Mouse (Mus musculus) MEL-GATA-1-ER (cell line): ENCODE data around the gene Agfg2.
"Not testable (repeated sequence)": the region's sequence is repeated elsewhere in the genome, so short reads cannot be mapped to it uniquely, and the experiment has no call there.

Source experiments
- DNase-seq: peaks from one replicate; pipeline ENCODE4 v3.0.0-alpha.2; 2012; ENCODE audit warnings: low read depth; ENCODE audit errors: extremely low read depth

The Agfg2 gene

DNA sequence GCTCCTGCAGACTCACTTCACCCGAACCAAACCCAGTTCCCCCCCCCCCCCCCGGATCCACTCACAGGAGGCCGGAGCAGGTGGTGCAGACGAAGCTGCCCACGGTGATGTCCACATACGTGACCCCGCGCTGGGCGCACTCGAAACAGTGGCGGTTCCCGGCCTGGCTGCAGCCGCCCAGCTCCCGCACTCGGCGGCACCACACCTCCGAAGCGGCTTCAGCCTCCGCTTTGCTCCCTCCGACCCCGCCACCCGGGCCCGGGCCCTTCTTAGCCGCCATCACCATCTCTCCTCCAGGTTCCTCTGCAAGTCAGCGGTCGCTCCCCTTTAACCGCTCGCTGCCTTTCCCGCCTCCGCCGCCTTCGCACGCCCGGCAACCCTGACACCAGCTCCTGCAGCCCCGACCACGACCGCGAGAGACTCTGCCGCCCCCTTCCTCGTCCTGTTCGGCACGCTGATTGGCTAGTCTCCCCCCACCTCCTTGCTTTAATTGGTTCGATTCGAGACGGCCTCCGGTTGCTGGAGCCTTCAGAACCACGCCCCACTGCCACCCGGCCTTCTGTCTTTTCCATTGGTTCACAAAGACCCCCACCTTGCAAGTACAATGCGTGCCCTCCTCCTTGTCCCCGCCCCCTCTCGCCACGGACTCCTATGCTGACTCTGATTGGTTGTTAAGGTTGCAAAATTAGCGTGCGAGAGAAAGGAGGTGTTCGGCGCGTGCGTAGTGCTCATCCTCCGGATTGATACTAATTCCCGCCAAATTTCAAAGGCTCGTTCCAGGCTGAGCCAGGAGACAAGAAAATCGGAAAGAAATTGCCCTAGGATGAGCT, at the start of gene Agfg2:
Agfg2 (minus strand) TSS at position 433 of the 830 bp plus-strand sequence.
- DNase-seq = peak; percentile 99

DNA sequence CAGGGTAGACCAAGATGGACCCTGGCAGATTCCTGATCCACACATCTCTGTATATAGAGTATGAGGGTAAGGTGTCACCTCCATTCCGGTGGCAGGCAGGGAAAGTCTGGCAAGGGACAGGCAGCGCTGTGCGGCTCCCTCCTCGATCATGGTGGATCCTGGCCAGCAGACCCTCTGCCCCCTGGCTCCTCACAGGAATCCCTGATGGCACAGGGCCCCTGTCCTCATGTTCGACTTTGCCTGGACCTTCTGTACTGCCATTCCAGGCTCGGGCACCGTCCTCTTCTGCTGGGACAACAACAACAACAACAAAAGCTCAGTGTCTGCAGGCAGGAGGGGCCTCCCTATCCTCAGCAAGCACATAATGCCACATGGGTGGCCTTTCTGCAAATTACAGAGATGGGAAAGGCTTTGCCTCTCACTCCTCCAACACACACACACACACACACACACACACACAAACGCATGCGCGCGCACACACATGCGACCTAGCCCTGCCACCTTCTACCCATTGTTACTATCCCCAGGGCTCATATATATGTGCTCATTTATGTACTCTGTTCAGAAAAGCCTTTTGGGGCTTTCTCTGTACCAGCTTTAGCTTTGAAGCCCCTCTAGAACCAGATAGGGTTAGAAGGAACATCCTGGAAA, 49.2 kb upstream of the Agfg2 start:
- DNase-seq = no peak

DNA sequence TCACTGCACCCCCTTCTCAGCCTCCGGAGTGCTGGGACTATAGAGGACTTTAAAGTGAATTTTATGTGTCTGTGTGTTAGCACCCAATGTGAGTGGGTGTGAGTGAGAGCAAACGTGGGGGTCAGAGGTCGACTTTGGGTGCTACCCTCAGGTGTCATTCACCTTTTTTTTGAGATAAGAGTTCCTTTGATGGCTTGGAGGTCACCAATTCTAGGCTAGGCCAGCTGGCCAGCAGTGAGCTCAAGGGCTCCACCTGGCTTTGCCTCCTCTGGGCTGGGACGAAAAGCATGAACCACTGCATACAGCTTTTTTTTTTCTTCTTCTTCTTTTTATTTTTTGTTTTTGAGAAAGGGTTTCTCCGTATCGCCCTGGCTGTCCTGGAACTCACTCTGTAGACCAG, 42.2 kb upstream of the Agfg2 start:
- no peak for DNase-seq

DNA sequence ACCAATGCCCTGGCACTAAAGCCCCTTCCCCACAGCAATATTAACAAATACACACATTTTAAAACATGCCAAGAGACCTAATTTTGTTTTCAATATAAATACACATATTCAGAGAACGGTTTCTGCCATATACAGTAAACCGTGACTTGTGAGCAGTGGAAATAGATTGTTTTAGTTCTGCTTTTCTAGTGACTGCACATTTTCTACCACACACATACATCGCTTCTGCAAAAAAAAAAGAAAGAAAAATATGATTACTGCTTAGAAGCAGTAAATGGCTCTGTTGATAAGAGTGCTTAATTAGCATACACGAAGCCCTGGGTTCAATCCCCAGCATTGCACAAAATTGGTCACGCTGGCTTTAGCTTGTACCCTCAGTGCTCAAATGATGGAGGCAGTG, 39.3 kb upstream of the Agfg2 start:
- DNase-seq = peak; percentile 77

DNA sequence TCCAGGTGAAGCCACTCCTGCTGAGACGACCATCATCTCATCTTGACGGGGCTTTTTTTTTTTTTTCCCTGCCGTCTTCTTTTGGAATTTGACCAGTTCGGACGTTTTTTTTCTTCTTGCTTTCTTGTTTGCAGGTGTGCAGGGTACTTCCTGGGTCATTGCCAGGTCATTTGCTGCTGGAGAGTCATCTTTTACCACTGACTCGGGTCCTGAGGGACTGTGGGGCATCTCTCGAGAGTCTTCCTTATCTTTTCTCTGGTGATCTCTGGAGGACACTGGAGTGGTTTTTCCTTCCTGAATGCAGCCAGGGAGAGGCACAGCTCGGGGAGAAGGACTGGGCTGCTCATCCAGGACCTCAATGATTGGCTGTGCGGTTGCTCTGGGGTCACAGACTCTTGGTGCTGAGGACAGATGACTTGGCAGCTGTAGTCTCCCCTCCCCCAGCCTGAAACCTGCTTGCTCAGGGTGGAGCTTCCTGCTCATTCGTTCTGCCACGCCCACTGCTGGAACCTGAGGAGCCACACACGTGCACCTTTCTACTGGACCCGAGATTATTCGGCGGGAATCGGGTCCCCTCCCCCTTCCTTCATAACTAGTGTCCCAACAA, 36.1 kb upstream of the Agfg2 start:
- DNase-seq = not testable (repeated sequence)

DNA sequence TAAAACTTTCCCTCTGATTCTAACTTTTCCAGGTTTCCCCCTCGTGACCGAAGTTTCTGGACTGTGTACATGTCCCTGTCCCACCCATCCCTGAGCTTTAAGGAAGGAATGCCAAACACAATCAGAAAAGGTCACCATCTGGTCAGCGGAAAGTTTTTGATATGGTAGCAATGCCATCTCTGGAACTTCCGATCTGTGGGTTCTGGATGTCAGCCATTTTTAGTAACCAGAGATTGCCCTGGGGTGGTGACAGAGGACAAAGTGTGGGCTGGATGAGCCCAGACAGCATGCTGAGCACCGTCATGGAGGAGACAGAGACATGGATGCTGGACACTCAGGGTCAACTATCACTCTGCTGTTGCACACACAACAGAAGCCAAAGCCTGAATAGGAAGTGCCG, 34.6 kb upstream of the Agfg2 start:
- no peak for DNase-seq

DNA sequence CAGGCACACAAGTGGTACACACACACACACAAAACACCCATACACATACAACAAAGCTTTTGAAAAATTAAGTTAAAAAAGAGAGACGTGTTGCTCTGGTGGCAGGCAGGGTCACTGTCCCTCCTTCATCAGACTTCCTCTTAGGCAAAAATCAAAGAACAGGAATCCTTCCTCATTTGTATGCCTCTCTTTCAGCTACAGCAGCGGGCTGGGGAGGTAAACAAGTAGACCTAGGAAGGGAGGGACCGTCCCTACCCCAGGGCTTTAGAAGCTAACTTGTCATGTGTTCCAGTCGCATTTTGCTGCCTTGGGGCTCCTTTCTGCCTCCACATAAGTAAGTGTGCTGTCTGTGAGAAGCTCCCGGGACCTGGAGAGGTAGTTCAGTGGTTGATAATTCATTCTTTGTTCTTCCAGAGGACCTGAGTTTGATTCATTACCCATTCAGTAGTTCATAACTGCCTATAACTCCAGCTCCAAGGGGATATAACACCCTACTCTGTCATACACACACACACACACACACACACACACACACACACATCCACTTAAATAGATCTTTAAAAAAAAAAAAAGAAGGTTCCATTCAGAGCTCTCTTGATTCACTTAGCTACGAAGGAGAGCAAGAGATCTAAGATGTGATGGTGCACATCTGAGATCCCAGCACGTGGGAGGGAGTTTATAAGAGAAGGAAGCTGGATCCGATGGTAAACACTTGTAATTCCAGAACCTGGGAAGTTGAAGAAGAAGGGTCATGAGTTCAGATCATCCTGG, 33.7 kb upstream of the Agfg2 start:
- DNase-seq = peak; percentile 40

DNA sequence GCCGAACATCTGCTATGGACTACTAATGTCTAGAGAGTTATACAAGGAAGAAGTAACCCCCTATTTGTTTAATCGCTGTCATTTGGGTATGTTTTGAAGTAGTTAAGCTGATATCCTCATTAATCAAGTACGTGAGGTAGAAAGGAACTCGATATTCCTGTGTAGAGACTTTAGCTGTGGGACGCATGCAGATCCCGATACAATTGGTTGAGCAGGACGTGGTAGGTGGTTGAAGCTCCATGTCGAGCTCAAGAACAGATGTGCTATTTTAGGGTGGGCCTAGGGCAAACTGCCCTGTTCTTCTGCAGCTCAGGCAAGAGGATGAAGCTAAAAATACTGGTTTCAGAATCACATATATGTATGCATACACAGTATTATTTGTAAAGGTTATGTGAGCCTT, 31.2 kb upstream of the Agfg2 start:
- DNase-seq = no peak

DNA sequence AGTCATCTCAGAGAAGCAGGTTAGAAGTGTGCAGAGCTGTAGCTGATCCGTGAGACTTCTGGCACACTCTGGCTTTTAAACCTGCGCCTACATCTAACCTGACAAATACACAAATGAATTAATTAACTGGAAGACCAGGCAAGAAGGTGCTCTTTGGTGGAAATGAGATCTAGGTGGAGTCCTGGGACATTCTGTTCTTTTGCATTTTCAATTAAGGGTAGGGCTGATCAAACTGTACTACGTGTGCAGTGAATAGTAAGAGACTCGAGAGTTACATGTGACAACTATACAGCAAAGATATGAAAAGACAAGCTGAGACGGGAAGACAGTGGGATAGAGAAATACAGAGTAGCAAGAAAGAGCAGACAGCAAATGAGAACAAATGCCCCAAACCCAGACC, 28.9 kb upstream of the Agfg2 start:
- no peak for DNase-seq

DNA sequence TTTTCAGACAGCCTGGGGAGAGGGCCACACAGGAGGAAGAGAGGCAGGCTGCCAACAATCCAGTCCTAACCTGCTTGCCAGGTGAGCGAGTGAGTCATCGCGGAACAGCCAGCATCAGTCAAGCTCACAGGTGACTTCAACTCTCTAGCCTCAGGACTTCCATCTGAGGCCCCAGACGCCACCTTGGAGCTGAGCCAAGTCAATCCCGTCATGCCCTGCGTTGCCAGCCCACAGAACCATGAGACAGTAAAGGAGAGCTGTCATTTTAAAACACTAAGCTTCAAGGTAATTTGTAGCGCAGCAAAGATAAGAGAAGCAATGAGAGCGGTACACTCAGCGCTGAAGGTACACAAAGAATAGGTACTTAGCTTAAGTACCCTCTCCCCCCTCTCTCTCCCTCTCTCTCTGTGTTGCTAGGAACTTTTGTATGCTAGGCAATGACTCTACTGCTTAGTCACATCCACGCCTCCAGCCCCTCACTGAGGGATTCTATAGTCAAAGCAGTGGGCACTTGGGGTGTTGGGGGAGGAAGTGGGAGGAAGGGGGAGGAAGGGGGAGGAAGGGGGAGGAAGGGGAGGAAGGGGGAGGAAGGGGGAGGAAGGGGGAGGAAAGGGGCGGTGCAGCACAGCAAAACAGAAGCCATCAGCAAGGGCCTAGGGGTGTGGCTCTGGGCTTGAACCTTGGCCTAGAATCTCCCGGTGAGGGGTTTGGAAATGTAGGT, 22.5 kb upstream of the Agfg2 start:
- peak; percentile 57 for DNase-seq

DNA sequence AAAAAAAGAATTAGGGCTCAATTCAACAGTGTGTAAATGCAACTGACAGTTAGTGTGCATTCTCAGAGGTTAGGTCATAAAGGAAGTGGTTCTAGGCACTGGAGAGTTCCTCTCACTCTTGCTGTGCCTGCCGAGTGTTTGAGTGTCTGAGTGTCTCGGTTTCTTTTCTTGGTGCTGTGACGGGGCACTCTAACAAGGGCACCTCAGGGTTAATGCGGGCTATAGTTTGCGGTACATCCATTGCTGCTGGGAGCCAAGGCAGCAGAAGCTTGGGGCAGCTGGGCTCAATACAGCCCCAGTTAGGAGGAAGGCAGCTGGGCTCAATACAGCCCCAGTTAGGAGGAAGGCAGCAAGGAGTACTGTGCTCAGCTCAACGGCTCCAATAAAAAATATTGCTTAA, 20.7 kb upstream of the Agfg2 start:
- no peak for DNase-seq

DNA sequence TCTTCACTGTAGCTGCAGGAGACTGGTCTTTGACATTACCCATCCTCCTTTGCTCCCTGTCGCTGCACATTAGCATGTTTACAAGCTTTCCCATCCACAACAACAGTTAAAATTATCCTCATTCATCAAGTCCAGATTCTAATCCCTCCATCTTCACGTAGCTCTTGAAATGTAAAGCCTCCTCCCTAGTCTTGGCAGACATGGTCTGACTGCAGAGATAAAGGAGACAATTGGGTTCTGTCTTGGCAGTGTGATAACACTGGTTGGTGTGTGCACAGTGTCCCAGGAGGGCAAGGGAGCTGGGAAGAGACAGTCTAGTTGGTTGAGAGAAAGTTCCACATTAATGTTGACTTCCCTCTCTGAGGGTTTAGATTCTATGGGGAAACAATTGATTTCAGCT, 15.3 kb upstream of the Agfg2 start:
- DNase-seq = no peak

DNA sequence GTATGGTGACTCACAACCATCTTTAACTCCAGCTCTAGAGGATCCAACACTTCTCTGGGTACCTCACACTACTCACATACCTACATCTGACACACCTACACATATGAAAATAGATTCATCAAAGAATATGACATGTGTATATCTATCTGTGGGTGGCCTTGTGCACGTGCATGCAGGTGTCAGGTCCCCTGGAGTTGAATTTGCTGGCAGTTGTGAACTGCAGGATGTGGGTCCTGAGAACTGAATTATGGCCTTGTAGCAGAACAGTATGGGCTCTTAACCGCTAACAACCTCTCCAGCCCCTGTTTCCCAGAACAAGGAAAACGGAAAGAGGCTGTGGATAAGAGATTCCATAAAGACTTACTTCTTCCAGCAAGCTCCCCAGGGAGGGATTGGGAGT, 14.6 kb upstream of the Agfg2 start:
- DNase-seq = no peak

DNA sequence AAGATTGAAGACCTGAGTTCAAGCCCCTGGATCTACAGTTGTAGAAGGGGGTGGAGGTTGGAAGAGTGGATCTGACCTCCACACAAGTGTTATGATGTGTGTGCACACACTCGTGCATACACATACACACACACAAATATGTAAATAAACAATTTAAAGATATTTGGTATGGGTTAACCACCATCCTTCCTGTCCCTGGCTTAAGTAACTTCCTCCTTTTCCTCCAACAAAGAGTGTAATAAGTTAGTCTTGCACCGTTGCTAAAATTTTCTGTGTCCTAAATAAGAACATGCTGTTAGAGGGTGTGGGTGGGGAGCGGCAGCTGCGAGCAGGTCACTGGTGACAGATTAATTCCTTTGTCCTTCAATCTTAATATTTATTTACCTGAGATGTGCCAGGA, 11.4 kb upstream of the Agfg2 start:
- no peak for DNase-seq

DNA sequence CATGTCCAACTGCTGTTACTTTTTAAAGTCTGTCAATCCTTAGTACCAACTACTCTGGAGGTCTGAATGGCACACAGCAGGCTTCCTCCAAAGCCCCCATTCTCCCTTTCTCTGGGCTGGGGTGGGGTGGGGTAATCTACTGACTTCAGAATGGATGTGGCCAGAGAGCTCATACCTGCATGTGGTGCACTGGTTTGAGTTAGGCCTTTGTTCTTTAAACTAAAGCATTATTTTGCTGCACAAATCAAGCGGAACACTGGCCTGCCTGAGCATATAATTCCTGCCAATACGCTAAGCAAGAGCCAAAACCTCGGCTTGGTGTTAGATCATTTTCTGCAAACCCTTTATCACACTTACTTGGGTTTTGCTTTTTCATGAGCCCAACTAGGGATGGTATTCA, 10.3 kb upstream of the Agfg2 start:
- DNase-seq = no peak

DNA sequence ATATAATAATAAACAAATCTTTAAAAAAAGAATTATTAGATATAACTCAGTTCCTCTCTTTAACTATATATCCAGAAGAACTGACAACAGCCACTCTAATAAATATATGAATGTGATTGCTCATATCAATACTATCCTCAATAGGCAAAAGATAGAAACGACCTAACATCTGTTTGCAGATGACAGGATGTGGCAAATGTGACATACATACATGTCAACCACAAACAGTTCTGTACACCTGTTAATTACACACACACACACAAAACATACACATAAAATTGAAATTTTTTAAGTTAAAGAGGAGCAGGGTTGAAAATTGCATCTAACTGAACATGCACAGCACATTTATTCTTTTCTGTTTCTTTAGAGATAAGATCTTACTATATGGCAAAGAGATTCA, 7.4 kb upstream of the Agfg2 start:
- DNase-seq = no peak

DNA sequence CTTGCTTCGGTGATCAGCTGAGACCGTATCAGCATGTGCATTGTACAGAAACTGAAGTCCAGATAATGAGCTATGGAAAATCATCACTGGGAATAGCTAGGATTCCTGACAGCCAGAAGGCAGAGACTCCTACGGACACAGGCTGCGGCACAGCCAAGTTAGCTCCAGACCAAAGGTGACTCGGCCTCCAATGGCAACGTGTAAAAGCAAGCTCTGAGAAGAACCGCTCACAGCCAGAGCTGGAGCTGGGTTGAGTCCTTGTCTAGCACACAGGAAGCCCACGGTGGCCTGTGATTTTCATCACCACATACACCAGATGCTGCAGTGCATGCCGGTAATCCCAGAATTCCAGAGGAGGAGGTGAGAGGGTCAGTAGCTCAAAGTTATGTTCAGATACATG, 6.0 kb upstream of the Agfg2 start:
- DNase-seq = no peak

DNA sequence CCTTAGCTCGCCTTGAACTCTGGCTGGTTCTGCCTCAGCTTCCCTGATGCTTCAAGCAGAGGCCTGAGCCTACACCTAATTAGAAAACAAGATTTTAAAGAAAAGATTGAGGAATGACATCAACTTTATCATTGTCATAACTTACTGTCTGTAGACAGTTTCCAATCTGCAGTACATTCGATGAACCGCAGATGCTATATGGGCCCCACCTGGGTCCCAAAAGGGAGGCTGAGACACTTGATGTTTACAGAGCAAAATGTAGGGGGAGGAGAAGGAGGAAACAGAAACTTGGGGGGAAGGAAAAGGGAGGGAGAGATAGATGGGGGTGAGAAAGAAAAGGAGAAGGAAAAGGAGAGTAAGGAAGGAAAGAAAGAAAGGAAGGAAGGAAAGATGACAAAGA, 5.4 kb upstream of the Agfg2 start:
- DNase-seq = no peak

DNA sequence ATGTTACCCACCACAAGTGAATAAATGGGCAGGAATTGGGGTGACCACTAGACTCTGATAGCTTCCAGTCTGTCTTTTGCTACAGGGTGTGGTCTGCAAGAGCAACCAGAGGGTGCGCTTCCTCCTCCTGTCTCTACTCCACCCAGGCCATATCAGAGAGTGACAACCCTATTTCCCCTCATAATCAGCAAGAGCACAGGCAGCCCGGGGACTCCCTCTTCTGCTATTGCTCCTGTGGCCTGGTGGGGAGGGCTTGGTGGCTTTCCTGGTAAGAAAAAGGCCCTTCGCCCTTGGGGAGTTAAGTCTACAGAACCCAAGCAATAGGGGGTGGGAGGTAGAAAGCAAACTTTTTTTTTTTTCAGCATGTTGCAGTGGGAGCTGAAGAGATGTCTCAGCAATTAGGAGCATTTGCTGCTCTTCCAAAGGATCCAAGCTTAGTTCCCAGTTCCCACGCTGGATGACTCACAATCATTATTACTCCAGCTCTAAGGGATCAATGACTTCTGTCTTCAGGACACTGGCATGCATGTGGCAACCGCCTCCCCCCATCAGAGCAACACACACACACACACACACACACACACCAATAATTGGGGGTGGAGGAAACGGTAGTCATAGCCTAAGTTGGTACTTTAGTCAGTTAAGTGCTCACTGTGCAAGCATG, 1.7 kb upstream of the Agfg2 start:
- DNase-seq = peak; percentile 98

DNA sequence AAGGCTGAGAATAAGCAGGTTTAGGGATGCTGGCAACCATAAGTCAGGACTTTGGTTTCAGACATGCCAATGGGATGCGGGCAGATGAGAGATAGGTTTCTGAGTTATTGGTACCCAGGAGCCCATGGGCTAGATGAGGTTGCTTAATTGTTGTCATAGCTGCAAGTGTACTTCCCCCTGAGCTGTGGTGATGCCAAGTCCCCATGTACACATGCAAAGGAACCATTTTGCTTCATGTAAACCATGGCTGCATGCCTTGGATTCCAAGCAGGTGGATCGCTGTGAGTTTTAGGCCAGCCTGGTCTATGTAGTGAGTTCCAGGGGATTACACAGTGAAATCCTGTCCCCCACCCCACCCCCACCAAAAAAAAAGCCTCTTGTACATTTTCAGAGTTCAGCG, 1.1 kb upstream of the Agfg2 start:
- peak; percentile 75 for DNase-seq
